Mouse (Mus musculus): ENCODE results near the gene S100a2. TPM values are rescaled to one million over a fixed set of nuclear protein-coding genes. Genes with fewer than 3 reads are reported as not detected.

The S100a2 gene
- polyA plus RNA-seq, 1 experiment from 2014 or later, result not detected

- no peak for ATAC-seq (ENCODE audit: low FRiP score, low read depth)
- Histone ChIP-seq H3K4me2 (no peak overlapping the region), H3K27ac (replicated peaks) (no peak overlapping the region)
Measured at GRCm38 (mm10) chr3:90582156-90582555, 7.9 kb upstream of the S100a2 start.

GRCm38 (mm10) chr3:90582556-90582955, 7.5 kb upstream of the S100a2 start:
- no peaks in the 10 kb centered on the region for H3K9me3 ChIP-seq
- ATAC-seq (ENCODE audit: low FRiP score, low read depth), result no peak
- no peaks in the 10 kb centered on the region for H3K36me3 ChIP-seq
- H3K4me3 ChIP-seq, result no peak overlapping the region
- no peak overlapping the region for H3K4me2 ChIP-seq
- no peak overlapping the region for H3K27ac ChIP-seq (replicated peaks)
- 94% methylated on average over 4 of the region's 4 CpGs for WGBS
- H3K27me3 ChIP-seq, result no peaks in the 10 kb centered on the region
- no peak overlapping the region for H3K9ac ChIP-seq
- H3K4me1 ChIP-seq (replicated peaks), result no peaks in the 10 kb centered on the region

More at GRCm38 (mm10) chr3:90582156-90582555, 7.9 kb upstream of the S100a2 start:
- 95% methylated on average over 1 of the region's 1 CpGs for WGBS
- H3K4me3 ChIP-seq, result no peak overlapping the region
- H3K9ac ChIP-seq, result no peak overlapping the region
- no peaks in the 10 kb centered on the region for H3K36me3 ChIP-seq
- no peaks in the 10 kb centered on the region for H3K27me3 ChIP-seq
- H3K4me1 ChIP-seq (replicated peaks), result no peaks in the 10 kb centered on the region
- no peaks in the 10 kb centered on the region for H3K9me3 ChIP-seq

GRCm38 (mm10) chr3:90583893-90584292, 6.2 kb upstream of the S100a2 start:
- Histone ChIP-seq H3K9ac (no peak overlapping the region), H3K36me3 (no peaks in the 10 kb centered on the region), H3K4me1 (replicated peaks) (no peaks in the 10 kb centered on the region), H3K9me3 (no peaks in the 10 kb centered on the region), H3K4me2 (no peak overlapping the region), H3K27ac (replicated peaks) (no peak overlapping the region), H3K4me3 (no peak overlapping the region), H3K27me3 (no peaks in the 10 kb centered on the region)
- WGBS, result 56% methylated on average over 3 of the region's 3 CpGs
- 0 out of 2 replicates have a peak, but pooled peaks have one; percentile 46 for ATAC-seq (ENCODE audit: low FRiP score, low read depth)

- no peak overlapping the region for H3K4me2 ChIP-seq
- H3K36me3 ChIP-seq, result no peaks in the 10 kb centered on the region
- H3K9ac ChIP-seq, result no peak overlapping the region
- no peak overlapping the region for H3K4me3 ChIP-seq
- WGBS, result 40% methylated on average over 5 of the region's 5 CpGs
- no peaks in the 10 kb centered on the region for H3K4me1 ChIP-seq (replicated peaks)
- no peak overlapping the region for H3K27ac ChIP-seq (replicated peaks)
- ATAC-seq (ENCODE audit: low FRiP score, low read depth), result 0 out of 2 replicates have a peak, but pooled peaks have one; percentile 42
- H3K9me3 ChIP-seq, result no peaks in the 10 kb centered on the region
- no peaks in the 10 kb centered on the region for H3K27me3 ChIP-seq
Measured at GRCm38 (mm10) chr3:90585595-90585994, 4.5 kb upstream of the S100a2 start.

- Histone ChIP-seq H3K9ac (no peak overlapping the region), H3K4me1 (replicated peaks) (no peaks in the 10 kb centered on the region), H3K4me3 (no peak overlapping the region), H3K27me3 (no peaks in the 10 kb centered on the region), H3K4me2 (no peak overlapping the region), H3K36me3 (no peaks in the 10 kb centered on the region), H3K9me3 (no peaks in the 10 kb centered on the region), H3K27ac (replicated peaks) (no peak overlapping the region)
- 86% methylated on average over 15 of the region's 15 CpGs for WGBS
- no peak for ATAC-seq (ENCODE audit: low FRiP score, low read depth)
Measured at GRCm38 (mm10) chr3:90586016-90586643, 3.9 kb upstream of the S100a2 start.

GRCm38 (mm10) chr3:90586906-90587305, 3.1 kb upstream of the S100a2 start:
- Histone ChIP-seq H3K9me3 (no peaks in the 10 kb centered on the region), H3K4me2 (no peak overlapping the region), H3K27ac (replicated peaks) (no peak overlapping the region), H3K4me1 (replicated peaks) (no peaks in the 10 kb centered on the region), H3K9ac (no peak overlapping the region), H3K27me3 (no peaks in the 10 kb centered on the region), H3K4me3 (no peak overlapping the region), H3K36me3 (no peaks in the 10 kb centered on the region)
- 73% methylated on average over 10 of the region's 10 CpGs for whole genome bisulfite sequencing
- ATAC-seq (ENCODE audit: low FRiP score, low read depth), result no peak

GRCm38 (mm10) chr3:90587361-90588101, 2.5 kb upstream of the S100a2 start:
- ATAC-seq (ENCODE audit: low FRiP score, low read depth), result no peak
- 84% methylated on average over 14 of the region's 14 CpGs for WGBS
- Histone ChIP-seq H3K4me1 (replicated peaks) (no peaks in the 10 kb centered on the region), H3K27ac (replicated peaks) (no peak overlapping the region), H3K27me3 (no peaks in the 10 kb centered on the region), H3K36me3 (no peaks in the 10 kb centered on the region), H3K9me3 (no peaks in the 10 kb centered on the region), H3K4me2 (no peak overlapping the region), H3K4me3 (no peak overlapping the region), H3K9ac (no peak overlapping the region)

GRCm38 (mm10) chr3:90589390-90589789, 657 bp upstream of the S100a2 start:
- Histone ChIP-seq H3K4me2 (no peak overlapping the region), H3K4me1 (replicated peaks) (no peaks in the 10 kb centered on the region), H3K4me3 (no peak overlapping the region), H3K9me3 (no peaks in the 10 kb centered on the region), H3K27me3 (no peaks in the 10 kb centered on the region), H3K27ac (replicated peaks) (no peak overlapping the region), H3K36me3 (no peaks in the 10 kb centered on the region), H3K9ac (no peak overlapping the region)
- no peak for ATAC-seq (ENCODE audit: low FRiP score, low read depth)
- 90% methylated on average over 6 of the region's 6 CpGs for WGBS

GRCm38 (mm10) chr3:90594466-90594865, 4.4 kb downstream of the S100a2 start:
- 93% methylated on average over 1 of the region's 1 CpGs for WGBS
- H3K9ac ChIP-seq, result no peak overlapping the region
- no peak overlapping the region for H3K4me2 ChIP-seq
- no peaks in the 10 kb centered on the region for H3K27me3 ChIP-seq
- no peaks in the 10 kb centered on the region for H3K9me3 ChIP-seq
- ATAC-seq (ENCODE audit: low FRiP score, low read depth), result no peak
- H3K4me1 ChIP-seq (replicated peaks), result no peaks in the 10 kb centered on the region
- H3K36me3 ChIP-seq, result no peaks in the 10 kb centered on the region
- no peak overlapping the region for H3K27ac ChIP-seq (replicated peaks)
- no peak overlapping the region for H3K4me3 ChIP-seq

- H3K27ac ChIP-seq (replicated peaks), result no peak overlapping the region
- no peaks in the 10 kb centered on the region for H3K36me3 ChIP-seq
- 81% methylated on average over 5 of the region's 5 CpGs for WGBS
- H3K4me1 ChIP-seq (replicated peaks), result no peaks in the 10 kb centered on the region
- no peaks in the 10 kb centered on the region for H3K27me3 ChIP-seq
- ATAC-seq (ENCODE audit: low FRiP score, low read depth), result no peak
- H3K9me3 ChIP-seq, result no peaks in the 10 kb centered on the region
- no peak overlapping the region for H3K9ac ChIP-seq
- no peak overlapping the region for H3K4me3 ChIP-seq
- no peak overlapping the region for H3K4me2 ChIP-seq
Measured at GRCm38 (mm10) chr3:90595556-90595955, 5.5 kb downstream of the S100a2 start.

GRCm38 (mm10) chr3:90596810-90597209, 6.8 kb downstream of the S100a2 start:
- no peaks in the 10 kb centered on the region for H3K9me3 ChIP-seq

GRCm38 (mm10) chr3:90597736-90598135, 7.7 kb downstream of the S100a2 start:
- Histone ChIP-seq H3K27ac (replicated peaks) (no peak overlapping the region), H3K36me3 (no peaks in the 10 kb centered on the region), H3K4me1 (replicated peaks) (no peaks in the 10 kb centered on the region), H3K9ac (no peak overlapping the region), H3K9me3 (no peaks in the 10 kb centered on the region), H3K4me2 (no peak overlapping the region), H3K27me3 (no peaks in the 10 kb centered on the region), H3K4me3 (no peak overlapping the region)
- ATAC-seq (ENCODE audit: low FRiP score, low read depth), result no peak
- WGBS, result 54% methylated on average over 6 of the region's 6 CpGs

More at GRCm38 (mm10) chr3:90596810-90597209, 6.8 kb downstream of the S100a2 start:
- no peak for ATAC-seq (ENCODE audit: low FRiP score, low read depth)
- H3K36me3 ChIP-seq, result no peaks in the 10 kb centered on the region
- H3K4me1 ChIP-seq (replicated peaks), result no peaks in the 10 kb centered on the region
- no peak overlapping the region for H3K27ac ChIP-seq (replicated peaks)
- H3K4me2 ChIP-seq, result no peak overlapping the region
- H3K9ac ChIP-seq, result no peak overlapping the region
- H3K27me3 ChIP-seq, result no peaks in the 10 kb centered on the region
- H3K4me3 ChIP-seq, result no peak overlapping the region
- 88% methylated on average over 6 of the region's 6 CpGs for WGBS

Data from hindbrain, embryonic 15.5 days (tissue).